Mouse (Mus musculus) gastrocnemius, postnatal 14 days (tissue): ENCODE data around the gene Sim2. TPM values are rescaled to one million over a fixed set of nuclear protein-coding genes. Genes with fewer than 3 reads are reported as not detected.

Source experiments
- DNase-seq: peaks from one replicate; pipeline ENCODE4 v3.0.0; 2021; ENCODE audit warnings: mixed read lengths
- intact Hi-C: fragments of 180-260 bp; cut with DNase I; formaldehyde crosslinking; loops from one replicate; pipeline ENCODE4 v1.15.1; 2025; ENCODE audit warnings: low total_unique reads
- total RNA-seq, 2 experiments: library from RNA; stranded (reverse); gene quantifications; 2 replicates each; pipeline ENCODE4 v1.2.3; 2021

Sim2 gene
- total RNA-seq, 2 experiments from 2014 or later: 9.7 to 11.4 TPM

DNA sequence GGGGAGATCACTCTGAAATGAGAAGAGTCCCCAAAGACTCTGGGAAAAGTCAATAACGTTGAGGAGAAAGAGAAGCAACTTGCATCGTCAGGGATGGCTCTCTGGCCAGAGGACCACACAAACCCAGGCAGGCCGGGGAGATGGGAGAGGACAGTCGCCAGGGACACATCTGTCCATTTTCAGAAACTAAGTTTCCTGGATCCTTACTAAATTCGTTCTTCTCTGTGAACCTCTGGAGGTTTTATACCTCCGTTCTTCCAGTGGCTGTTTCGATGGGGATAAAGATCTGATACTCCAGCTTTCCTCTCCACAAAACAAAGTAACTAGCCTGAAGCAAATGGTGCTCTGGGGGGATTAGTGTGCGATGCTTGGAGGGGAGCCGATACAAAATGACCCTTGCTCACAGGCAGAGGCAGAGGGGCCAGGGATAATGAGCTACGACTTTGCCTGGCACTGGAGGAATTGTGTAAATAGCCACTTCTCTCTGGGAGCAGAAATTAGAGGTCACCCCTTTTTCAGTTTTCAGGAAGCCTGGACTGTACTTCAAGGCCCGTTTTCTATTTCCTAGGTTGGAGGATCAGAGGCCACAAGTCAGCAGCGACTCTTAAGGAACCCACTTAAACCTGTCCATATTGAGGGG, 7.9 kb downstream of the Sim2 start:
- no peak for DNase-seq
- intact Hi-C loops: no loop called here

DNA sequence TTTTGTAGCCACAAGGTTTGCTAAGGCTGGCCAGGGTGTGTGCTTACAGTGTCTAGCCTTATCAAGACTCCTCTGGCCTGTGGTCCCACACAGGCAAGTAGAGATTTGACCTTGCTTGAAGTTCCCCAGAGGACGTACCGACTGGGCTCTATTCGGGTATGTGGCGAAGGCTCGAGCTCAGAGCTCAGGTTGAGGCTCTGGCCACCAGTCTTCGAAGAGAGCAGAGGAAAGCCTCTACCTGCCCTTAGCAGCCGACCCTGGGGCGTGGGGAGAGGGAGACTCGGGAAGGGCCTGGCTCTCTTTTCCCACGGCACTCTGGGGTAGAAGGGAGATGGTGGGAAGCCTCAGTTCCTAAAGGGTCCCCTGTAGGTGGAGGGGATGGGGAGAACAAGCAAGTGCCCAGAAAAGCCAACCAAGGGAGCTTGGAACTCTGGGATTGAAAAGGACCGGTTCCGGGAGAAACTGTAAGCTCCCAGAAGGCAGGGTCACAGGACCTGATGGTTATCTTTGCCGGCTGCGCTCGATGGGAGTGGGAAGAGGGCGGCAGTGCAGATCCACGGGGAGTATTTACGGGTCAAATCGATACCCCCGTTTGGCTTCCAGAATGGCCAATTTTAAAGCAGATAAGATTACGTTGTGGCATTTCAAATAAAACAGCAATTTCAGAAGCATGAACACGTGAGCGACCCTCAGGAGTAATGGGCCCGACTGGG, 8.6 kb downstream of the Sim2 start:
- intact Hi-C loops: no loop called here
- DNase-seq: no peak

DNA sequence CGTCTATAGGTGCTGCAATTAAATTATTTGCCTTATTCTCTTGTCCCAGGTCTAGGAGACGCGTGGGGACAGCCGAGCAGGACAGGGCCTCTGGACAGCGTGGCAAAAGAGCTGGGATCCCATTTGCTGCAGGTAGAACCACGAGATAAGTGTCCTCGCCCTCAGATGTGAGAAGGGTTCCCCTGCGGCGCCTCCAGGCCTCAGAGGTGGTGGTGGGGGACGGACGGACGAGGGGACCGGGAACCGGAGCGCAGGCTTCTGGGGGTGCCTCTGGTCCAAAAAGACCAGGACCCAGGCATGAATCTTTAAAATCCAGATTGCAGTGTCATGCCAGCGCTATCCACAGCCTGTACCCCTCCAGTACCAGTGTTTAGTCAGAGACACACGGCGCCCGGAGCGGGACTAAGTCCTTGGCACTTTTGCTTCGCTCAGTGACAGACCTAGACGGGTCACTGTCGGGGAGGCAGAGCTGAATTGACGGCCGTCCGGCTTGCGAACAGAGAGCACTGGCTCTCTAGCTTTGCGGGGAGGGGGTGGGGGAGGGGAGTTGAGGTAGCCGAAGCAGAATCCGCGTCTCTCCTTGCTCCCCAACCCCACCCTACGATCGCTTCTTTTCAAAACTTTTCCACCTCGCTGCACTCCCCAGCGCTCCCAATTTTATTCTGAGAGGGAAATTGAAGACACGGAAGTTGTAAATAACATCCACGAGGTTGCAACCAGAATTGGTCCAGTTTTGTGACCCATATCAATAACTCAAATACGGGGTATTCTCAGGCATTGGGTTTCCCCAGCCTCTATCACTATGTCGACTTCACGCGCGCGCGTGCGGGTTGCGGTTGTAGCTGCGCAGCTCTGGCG, 9.7 kb downstream of the Sim2 start:
- no peak for DNase-seq
- intact Hi-C loops: no loop called here

DNA sequence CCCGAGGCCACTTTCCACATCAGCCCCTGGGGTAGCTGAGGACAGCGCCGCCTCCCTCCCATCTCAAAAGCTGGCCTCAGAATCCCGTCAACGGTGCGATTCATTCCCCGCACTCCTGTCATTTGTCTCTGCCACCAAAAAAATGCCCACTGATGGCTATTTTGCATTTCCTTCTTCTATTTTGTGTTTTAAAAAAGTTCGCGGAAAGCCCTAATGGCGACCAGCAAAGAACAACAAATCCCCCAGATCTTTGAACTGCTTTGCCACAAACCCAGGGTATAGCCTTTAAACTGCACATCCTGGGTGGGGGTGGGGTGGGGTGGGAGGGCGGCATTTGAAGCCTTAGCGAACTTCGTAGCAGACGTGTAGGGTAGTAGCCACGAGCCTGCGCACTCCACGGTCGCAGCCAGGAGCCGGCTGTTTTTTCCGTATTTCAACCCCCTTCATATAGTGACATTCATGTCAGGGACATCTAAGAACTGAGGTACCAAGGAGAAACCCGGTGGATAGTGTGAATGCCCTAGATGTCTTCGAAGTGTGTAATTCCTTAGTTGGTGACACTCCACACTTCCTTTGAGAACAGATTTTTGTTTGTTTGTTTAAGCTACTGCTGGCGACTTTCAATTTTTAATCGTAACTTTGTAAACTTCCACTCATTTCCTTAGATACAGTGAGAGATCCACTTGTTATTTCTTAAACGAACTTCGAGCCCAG, 10.5 kb downstream of the Sim2 start:
- intact Hi-C loops: no loop called here
- no peak for DNase-seq

DNA sequence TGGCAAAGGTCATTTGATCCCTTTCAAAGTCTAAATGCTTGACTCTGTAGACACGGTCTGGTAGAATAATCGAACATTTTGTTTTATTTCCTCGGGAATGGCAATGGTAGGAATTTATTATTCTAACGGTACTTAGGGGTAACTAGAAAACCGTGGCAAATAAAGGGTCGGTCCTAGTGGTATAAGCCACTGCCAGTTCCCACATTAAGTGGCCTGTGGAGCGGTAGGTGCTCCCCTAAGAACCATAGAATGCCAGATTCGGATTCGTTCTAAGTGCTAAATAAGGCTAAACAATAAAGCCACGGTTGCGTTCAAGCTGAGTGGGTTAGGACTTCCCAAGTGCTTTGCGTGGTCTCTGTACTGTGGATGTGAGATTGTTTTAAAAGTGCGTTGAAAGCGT, 11.7 kb downstream of the Sim2 start:
- intact Hi-C loops: no loop called here
- no peak for DNase-seq

DNA sequence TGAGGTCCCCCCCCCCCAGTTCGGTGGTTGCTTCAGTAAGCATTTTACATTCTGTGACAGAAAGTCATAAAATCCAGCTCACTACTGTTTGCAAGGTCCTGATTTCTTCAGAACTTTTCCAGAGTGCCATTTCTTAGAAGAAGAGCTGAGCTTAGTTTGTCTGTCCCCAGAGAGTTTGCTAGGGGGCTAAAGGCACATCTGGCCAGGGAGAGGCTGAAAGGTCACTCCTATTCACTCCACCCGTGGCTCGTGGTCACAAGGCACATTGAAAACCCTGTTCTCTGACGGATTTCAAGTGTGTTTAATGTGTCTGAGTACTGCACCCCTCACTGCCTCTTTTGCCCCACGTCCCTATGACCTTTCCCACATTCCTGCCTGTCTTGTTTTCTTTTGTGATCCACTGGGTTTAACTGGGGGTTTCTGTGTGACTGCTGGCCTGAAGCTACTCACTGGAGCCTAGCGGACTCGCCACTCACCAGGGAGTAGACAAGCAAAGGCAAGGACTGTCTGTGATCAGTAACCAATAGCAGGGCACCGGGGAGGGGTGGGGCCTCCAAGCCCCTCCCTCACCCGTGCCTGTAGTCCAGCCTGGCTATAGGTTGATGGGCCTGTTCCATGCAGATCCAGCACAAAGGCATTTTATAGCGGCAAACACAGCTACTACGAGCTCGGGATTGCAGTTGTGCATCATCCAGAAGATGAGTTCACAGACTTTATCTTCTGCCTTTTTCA, 13.2 kb downstream of the Sim2 start:
- no peak for DNase-seq
- intact Hi-C loops: no loop called here

DNA sequence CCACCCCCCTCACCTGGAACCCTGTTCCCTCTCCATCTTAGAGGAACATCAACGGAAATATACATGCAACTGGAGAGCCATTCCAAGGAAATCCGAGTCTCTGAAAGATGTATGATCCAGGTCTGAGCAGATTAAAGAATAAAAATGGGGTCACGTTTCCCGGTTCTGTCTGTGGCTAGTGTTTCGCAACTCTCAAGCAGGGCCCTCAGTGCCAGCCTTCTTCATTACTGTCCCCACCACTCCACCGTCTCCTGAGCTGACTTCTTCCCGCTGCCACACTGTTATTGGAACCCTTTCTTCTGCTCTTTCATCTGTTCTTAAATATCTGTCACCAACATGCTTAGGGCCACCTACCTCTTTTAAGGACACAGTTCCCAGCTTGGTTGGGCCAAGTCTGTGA, 28.4 kb downstream of the Sim2 start:
- peak; percentile 1 for DNase-seq
- intact Hi-C loops: no loop called here

DNA sequence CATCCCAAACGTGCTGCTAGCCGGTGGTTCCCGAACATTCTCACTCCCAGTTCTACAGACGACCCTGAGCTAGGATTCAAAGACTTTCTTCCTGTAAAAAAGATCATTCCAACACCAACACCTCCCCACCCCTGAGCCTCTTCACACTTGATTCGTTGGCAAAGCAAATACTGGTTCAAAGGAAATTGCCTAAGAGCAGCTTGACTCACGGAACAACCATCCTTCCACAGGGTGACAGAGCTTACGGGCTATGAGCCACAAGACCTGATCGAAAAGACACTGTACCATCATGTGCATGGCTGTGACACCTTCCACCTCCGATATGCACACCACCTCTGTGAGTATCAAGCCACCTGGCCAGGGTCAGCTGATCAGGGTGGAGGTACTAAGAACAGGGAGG, 30.0 kb downstream of the Sim2 start:
- intact Hi-C loops: no loop called here
- no peak for DNase-seq

DNA sequence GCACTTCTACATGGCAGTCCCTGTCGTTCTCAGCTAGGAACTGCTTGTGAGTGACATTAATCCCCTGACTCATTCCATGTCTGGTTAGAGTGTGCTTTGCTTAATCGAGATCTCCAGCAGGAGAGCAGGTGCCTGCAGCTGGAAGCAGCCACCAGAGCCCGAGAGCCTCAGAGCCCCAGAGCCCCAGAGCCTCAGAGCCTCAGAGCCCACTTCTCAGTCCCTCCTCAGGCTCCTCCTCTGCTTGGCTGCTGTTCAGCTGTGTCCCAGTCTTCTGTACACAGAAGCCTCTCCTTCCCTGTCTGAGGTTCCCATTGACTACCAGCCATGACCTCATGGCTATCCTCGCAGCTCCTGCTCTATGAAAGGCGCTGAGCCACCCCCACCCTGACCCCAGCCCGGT, 32.6 kb downstream of the Sim2 start:
- intact Hi-C loops: no loop called here
- DNase-seq: peak; percentile 3

DNA sequence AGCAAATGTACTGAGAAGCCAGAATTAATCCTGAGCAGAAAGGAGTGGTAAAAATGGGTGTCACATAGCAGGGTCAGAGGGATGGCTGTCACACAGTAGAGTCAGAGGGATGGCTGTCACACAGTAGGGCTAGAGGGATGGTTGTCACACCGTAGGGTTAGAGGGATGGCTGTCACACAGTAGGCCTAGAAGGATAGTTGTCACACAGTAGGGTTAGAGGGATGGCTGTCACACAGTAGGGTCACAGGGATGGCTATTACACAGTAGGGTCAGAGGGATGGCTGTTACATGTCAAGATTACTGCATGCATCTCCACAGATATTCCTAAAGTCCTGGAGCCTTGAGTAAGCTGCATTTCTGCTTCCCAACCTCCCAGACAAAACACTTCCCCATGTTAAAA, 33.7 kb downstream of the Sim2 start:
- intact Hi-C loops: no loop called here
- peak; percentile 0 for DNase-seq

DNA sequence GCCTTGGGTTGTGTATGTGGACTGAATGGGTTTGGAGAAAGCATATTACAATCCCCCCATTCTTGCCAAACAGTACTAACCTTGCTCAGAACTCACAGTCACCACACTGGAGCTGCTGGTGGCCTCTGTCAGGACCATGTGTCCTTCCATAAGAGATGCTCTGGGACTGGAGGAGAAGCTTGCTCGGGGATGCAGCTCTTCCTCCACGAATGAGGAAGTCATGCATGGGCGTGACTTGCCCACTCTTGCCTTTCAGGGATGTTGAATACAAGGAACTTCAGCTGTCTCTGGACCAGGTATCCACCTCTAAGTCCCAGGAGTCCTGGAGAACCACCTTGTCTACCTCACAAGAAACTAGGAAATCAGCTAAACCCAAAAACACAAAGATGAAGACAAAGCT, 37.6 kb downstream of the Sim2 start:
- intact Hi-C loops: no loop called here
- peak; percentile 1 for DNase-seq

DNA sequence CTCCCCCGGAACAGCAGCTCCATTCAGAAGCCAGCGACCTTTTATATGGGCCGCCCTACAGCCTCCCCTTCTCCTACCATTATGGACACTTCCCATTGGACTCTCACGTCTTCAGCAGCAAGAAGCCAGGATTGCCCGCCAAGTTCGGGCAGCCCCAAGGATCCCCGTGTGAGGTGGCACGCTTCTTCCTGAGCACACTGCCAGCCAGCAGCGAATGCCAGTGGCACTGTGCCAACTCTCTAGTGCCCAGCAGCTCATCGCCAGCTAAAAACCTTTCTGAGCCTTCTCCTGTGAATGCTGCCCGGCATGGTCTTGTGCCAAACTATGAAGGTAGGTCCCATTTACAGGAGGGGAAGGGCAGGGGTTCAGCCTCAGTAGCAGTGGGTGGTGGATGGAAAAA, 38.5 kb downstream of the Sim2 start:
- DNase-seq: peak; percentile 57
- intact Hi-C loops: no loop called here

DNA sequence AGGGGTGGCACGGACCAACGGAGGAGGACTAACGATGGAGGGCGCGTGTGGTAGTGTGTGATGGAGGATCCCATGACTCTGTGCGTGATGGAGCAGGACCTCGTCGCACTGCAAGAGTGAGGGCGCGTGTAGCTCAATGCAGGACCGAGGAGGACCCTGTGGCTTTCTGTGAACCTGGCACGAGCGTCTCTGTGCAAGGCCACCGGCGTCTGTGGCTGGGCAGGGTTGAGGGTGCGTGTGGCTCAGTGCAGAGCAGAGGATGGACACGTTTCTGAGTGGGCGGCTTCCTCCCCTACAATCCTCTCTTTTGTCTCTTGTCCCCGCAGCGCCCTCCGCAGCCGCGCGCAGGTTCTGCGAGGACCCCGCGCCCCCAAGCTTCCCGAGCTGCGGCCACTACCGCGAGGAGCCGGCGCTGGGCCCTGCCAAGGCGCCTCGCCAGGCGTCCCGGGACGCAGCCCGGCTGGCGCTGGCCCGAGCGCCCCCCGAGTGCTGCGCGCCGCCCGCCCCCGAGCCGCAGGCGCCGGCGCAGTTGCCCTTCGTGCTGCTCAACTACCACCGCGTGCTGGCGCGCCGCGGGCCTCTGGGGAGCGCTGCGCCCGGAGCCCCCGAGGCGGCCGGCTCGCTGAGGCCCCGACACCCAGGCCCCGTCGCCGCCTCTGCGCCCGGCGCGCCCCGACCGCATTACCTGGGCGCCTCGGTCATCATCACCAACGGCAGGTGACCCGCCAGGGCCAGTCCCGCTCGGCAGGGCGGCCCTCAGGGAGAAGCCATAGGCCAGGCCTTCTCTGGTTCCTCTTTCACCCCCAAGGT, 40.6 kb downstream of the Sim2 start:
- no peak for DNase-seq

DNA sequence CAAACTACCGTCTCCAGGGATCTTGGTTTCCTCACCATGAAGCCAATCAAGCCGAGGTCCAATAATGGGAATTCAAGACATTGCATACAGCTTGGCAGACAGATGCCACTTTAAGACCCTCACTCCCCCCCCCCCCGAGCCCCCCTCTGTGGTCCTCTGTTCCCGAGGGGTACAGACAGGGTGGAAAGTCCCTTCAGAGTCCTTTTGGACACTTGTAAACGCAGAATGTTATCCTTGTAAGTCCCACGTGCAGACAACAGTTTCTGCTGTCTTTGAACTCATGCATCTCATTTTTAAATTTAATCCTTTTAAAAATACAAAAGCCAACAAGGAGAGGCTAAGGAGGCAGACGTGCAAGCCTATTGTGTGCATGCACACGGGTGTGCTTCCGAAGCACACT, 41.5 kb downstream of the Sim2 start:
- intact Hi-C loops: no loop called here
- DNase-seq: no peak

More for the DNA sequence above, 40.6 kb downstream of the Sim2 start:
- intact Hi-C loops: no loop called here

DNA sequence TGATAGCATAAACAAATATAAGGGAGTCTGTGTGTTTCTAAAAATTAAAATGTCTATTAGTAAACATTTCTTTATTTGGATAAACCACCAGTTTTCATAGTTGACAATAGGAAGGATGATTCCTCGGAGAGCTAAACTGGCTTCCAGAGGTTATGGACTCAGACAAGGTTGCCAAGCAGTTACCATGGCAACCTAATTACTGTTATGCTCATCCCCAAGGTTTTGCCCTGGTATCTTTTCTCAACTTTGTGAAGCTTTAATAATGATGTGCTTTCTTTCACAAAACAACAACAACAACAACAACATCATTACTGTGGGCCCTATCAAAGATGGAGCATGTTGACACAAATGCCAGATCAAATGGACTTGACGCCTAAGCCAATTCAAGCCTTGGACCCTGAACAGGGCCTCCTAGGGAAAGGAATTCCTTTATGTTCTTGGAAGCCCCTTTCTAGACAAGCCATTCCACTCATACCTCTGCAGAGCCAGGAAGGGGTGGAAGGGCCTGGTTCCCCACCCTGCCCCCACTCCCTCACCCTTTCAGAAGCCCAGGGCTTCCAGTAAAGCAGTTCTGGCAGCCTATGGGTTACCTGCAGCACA, 43.6 kb downstream of the Sim2 start:
- intact Hi-C loops: no loop called here
- DNase-seq: no peak

DNA sequence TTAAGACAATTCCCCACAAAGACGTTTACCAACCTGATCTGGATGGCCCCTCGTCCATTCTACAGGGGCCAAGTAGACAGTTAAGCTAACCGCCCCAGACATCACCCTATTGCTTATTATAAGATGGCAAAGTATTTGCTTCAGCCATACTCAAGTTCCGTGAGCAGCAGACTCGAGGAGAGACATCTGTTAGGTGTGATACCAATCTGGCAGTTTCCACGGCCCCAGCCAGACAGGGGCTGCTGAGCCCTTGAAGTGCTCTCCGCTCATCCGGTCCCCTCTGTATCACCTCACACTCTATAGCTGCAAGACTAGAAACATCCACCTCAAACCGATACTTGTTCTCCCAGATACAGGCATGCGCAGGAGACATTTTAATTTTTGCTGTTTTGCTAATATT, 49.5 kb downstream of the Sim2 start:
- intact Hi-C loops: no loop called here
- DNase-seq: no peak

DNA sequence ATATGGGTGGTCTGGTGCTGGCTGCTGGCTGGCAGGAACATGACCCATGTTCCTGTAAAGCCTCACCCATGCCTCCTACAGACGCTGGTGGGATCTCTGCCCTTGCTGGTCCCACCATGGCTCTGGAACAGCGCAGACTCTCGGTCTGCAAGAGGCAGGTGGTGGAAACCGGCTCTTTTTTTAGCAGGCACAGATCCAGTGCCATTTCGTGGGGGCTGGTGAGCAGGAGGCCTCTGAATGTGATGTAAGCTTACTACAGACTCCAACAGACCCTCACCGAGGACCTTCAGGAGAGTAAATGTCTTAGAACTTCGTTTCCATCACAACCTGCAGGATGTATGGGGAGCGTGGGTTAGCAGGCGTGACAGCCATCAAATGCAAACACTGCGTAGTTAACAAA, 56.0 kb downstream of the Sim2 start:
- intact Hi-C loops: no loop called here
- DNase-seq: no peak

DNA sequence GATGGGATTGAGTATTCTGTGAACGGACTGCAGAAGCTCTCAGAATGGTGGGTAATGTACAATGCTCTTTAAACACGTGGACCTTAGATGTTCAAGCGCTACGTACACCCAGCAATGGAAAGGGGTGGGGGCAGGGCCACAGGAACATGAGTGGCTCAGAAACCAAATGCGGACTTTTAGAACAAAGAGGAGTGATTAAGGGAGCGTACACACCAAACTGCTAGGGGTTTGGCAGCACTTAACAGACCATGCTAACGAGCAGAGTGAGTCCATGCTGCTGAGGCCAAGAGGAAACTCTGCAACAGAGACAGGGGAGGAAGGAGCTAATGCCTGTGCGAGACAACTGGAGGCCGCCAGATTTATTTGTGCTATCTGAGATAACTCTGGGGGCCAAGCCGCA, 58.6 kb downstream of the Sim2 start:
- intact Hi-C loops: no loop called here
- DNase-seq: no peak
